Mouse (Mus musculus): ENCODE data around the gene Ccdc152. TPM values are rescaled to one million over a fixed set of nuclear protein-coding genes. Genes with fewer than 3 reads are reported as not detected.

Ccdc152 gene
- not detected for polyA plus RNA-seq (2015; fragmentation: Illumina TruSeq; extraction: RNeasy Lipid Tissue Mini Kit (QIAGEN cat#74804); ENCODE audit: insufficient read depth, low read depth, low replicate concordance)

GRCm38 (mm10) chr15:3303426-3303825 is at the start of gene Ccdc152:
Gene Ccdc152, minus strand, starts transcription at chr15:3303526.

GRCm38 (mm10) chr15:3268247-3268646 is 35.1 kb downstream of the Ccdc152 start, which contains the start of gene Selenop:
Gene Selenop, plus strand, starts transcription at chr15:3268547.

Other genes starting within 250 kb of the Ccdc152 start
- gene Selenop, start 35.0 kb downstream of the Ccdc152 start, polyA plus RNA-seq (2015; fragmentation: Illumina TruSeq; extraction: RNeasy Lipid Tissue Mini Kit (QIAGEN cat#74804); ENCODE audit: insufficient read depth, low read depth, low replicate concordance): 182 TPM